In genomic region chr13:104519006-104519695, GRCm38 (mm10) we compare ENCODE assay signal across 7 mouse cellular contexts.
DNase-seq lines count a peak whose midpoint lies in the region; ATAC-seq and TF ChIP-seq lines count a peak whose summit lies in the region.

No protein-coding gene starts in this region.

- 68% methylated on average over 14 of the region's 14 CpGs for WGBS in lung, embryonic 14.5 days
- WGBS in forebrain, embryonic 12.5 days, result 42% methylated on average over 14 of the region's 14 CpGs
- 35% methylated on average over 14 of the region's 14 CpGs for WGBS in neural tube, embryonic 15.5 days

- peak overlapping the region; percentile 89 for H3K27ac ChIP-seq in lung, embryonic 14.5 days (ENCODE audit: low read depth)
- H3K27ac ChIP-seq in forebrain, embryonic 12.5 days, result peak overlapping the region; percentile 90
- H3K27ac ChIP-seq in neural tube, embryonic 15.5 days (replicated peaks), result peak overlapping the region; percentile 87

- no peak for TF ChIP-seq CTCF in lung, embryonic 14.5 days (IDR thresholded peaks at IDR 0.05; ENCODE audit: low read depth)

- ATAC-seq in lung, embryonic 14.5 days (ENCODE audit: insufficient read depth), result no peak
- ATAC-seq in forebrain, embryonic 12.5 days (ENCODE audit: low FRiP score), result peak; percentile 36
- ATAC-seq in neural tube, embryonic 15.5 days (ENCODE audit: low FRiP score), result peak; percentile 56; the same call in 1 of the 2 replicates

- no peaks in the 10 kb centered on the region for H3K9me3 ChIP-seq in lung, embryonic 14.5 days (ENCODE audit: low read depth, low read length)
- H3K9me3 ChIP-seq in forebrain, embryonic 12.5 days, result no peaks in the 10 kb centered on the region
- H3K9me3 ChIP-seq in neural tube, embryonic 15.5 days (replicated peaks), result no peaks in the 10 kb centered on the region

- peaks cover 5% of the 10 kb centered on the region; the same call in 1 of the 2 replicates for H3K4me1 ChIP-seq in lung, embryonic 14.5 days (ENCODE audit: insufficient read depth)
- peaks cover 18% of the 10 kb centered on the region for H3K4me1 ChIP-seq in forebrain, embryonic 12.5 days
- H3K4me1 ChIP-seq in neural tube, embryonic 15.5 days, result peaks cover 18% of the 10 kb centered on the region

- no peak overlapping the region; the same call in 1 of the 2 replicates for H3K4me2 ChIP-seq in lung, embryonic 14.5 days
- H3K4me2 ChIP-seq in forebrain, embryonic 12.5 days, result peak overlapping the region; percentile 55
- H3K4me2 ChIP-seq in neural tube, embryonic 15.5 days, result peak overlapping the region; percentile 67

- no peaks in the 10 kb centered on the region for H3K27me3 ChIP-seq in lung, embryonic 14.5 days (ENCODE audit: insufficient read depth, low read length)
- H3K27me3 ChIP-seq in forebrain, embryonic 12.5 days, result no peaks in the 10 kb centered on the region
- H3K27me3 ChIP-seq in neural tube, embryonic 15.5 days (replicated peaks), result no peaks in the 10 kb centered on the region

- peak; percentile 17 for DNase-seq in lung, embryonic 14.5 days
- no peak for DNase-seq in lung, postnatal 25 days (ENCODE audit: low spot score)
- peak; percentile 7 to 19 for DNase-seq in layer of hippocampus, adult 8-10 months (ENCODE audit: low spot score in 2 of 2)
- DNase-seq in spleen, postnatal 14 days (ENCODE audit: low spot score in 2 of 2), result no peak
- DNase-seq in B cell, adult 2 months, result no peak

- H3K4me3 ChIP-seq in lung, embryonic 14.5 days (ENCODE audit: low read depth, low read length), result no peak overlapping the region
- H3K4me3 ChIP-seq in forebrain, embryonic 12.5 days (replicated peaks), result no peak overlapping the region
- peak overlapping the region; percentile 40; the same call in 1 of the 2 replicates for H3K4me3 ChIP-seq in neural tube, embryonic 15.5 days (replicated peaks)

- H3K36me3 ChIP-seq in lung, embryonic 14.5 days (ENCODE audit: insufficient read depth), result no peaks in the 10 kb centered on the region
- no peaks in the 10 kb centered on the region for H3K36me3 ChIP-seq in forebrain, embryonic 12.5 days (replicated peaks)
- no peaks in the 10 kb centered on the region for H3K36me3 ChIP-seq in neural tube, embryonic 15.5 days

- no peak overlapping the region for H3K9ac ChIP-seq in lung, embryonic 14.5 days
- H3K9ac ChIP-seq in forebrain, embryonic 12.5 days, result no peak overlapping the region
- no peak overlapping the region for H3K9ac ChIP-seq in neural tube, embryonic 15.5 days (replicated peaks)

Comparison
In these comparisons a context has a peak if more than half of its experiments do, and no peak if none do; other contexts are left out.
1. DNase-seq: peak in lung, embryonic 14.5 days (single experiment) and layer of hippocampus, adult 8-10 months (2 of 2); none in lung, postnatal 25 days (single experiment), spleen, postnatal 14 days (0 of 2) and B cell, adult 2 months (0 of 2).
2. Peak in every context shown above with its lines, with median percentiles within 50 percentile points of each other: H3K27ac ChIP-seq.